Mouse (Mus musculus) cerebellum, postnatal 25 days (tissue): ENCODE measurements around the gene Csl.

Source experiments
- DNase-seq, 2 experiments: peaks; one replicate each; pipeline ENCODE4 v3.0.0; 2021; ENCODE audit warnings: mixed read lengths in 2 of 2

The Csl gene

DNA sequence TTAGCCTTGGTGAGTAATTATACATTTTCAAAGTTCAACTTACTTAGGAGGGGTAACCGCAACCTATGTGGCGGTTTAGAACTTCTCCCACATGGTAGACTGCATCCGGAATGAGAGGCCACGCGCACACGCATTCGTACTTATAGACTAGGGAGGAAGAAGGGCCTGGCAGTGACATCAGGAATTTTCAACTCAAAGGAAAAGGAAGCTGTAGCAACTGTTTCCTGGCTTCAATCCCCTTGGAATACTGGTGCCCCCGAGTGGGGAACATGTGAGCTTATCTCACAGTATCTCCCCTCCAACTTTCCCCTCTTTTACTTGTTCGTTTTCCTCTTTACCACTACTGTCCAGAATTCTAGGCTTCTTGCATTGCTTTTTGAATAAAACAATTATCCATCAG is at the start of gene Csl:
Csl (minus strand) TSS at position 101 of the 400 bp plus-strand sequence.
- no peak for DNase-seq

DNA sequence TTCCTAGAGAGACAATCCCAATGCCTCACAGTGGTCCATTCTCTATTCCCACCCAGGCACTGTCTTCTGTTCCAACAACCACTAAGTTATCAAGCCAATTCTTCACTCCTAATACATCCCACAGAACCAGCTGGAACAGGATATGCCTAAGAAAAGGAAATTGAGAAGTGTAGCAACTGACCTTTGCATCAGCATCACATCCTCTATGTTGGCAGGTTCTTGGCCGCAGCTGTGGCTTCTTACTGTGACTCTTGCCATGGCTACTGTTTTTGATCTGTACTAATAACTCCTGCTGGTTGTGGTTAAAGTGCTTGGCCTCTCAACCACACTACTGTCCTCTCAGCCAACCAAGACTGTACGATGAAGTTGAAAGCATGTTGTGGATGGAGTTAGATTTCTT is 30.0 kb upstream of the Csl start:
- no peak for DNase-seq

DNA sequence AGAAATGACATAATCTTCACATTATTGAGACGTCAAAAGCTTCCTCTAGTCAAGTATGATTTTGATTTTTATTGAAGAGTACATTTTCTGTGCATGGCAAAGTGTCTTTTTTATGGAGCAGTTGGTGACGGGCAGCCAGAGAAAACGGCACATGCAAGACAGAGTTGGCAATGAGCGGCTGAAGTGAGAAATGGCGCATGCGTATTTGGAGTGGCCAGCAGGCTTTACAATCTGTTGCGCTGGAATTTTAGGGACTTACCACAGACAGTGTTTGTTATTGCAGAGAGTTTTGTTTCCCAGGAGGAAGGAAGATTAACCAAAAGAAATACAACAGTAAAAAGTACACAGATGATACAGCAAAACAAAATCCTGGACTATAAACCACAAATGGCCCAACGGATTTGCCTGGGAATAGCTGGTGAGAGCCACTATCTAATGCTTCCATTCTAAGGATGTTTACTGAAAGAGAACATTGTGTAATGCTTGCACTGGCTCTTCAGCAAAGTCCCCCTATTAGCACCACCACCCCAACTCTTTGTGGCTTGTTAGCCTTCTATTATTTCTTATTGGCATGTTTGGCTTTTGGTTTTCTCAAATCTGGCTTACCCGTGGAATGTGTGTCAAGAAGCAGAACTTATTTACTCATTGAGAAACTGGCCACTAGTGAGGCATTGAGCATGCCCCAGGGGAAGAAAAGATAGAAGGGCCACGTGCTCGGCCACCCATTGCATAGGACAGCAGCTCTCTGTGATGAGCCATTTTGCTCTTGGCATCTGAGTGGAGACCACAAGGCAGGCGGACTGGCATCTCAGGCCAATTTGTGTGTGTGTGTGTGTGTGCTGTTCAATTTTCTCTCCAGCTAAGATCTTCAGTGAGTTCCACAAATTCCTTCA is 15.0 kb upstream of the Csl start:
- DNase-seq: no peak

DNA sequence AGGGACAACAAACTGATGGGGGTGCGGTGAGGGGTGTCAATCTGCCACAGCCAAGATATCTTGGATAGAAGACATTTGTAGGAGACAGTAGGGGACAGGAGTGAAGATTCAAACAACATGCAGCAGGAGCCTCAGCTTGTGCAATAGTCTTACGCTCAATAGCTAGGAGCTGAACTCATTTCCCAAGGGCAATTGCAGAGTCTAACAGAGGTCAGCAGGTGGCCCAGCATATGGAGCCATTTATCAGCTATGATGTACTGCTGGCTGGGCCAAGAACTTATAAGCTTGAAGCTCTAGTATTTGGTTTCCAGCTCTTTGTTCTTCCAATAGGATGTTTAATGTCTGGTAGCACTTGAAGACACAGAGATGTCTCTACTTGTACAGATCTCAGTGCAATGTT is 9.3 kb downstream of the Csl start:
- no peak for DNase-seq

GRCm38 (mm10) chr10:99748668-99749260 is 10.7 kb downstream of the Csl start:
- no peak for DNase-seq

DNA sequence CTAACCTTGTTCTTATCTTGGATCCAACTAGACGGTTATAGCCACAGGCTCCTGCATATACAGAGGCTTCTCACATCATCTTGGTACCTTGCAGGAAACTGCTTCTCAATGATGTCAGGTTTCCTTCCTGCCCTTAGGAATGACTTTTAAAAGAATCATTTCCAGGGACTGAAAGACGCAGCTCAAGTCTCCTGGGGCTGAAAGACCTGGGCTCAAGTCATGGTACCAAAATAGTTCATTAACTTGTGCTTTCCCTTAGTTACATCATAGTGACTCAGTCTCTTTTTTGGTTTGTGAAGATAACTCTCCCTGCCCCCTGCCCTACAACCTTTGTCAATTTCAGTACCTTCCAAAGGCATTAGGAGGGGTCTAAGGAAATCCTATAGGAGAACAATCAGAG is 11.4 kb downstream of the Csl start:
- DNase-seq: no peak

DNA sequence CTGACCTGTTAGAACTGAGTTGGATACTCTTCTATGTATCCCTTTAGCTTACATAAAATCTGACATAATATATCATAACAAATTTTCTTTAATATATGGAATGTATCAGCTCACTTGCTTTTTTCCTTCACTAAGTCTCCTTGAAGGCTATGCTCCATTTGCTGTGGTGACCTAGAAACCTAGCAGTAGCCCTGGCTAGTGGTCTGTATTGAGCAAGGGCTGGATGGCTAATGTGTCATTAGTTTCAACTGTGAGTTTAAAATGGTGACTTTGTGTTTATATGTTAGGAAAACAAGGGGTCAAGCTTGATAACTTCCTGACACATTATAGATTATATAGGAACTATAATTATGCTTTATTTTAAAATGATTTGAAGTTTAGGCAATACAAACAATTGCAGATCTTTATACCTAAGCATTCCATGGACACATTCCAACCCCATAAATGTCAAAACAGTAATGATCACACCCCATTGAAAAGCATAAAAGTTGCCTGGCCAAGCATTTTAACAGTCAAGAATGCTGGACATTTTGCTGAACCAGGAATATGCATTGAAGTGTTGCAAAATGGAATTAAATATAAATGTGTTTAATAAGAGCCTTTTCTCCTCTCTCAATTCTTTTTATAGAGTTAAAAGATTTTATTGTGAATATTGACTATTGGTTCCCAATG is 17.7 kb downstream of the Csl start:
- no peak for DNase-seq

- DNase-seq: no peak
These were observed 46.3 kb downstream of the Csl start for GRCm38 (mm10) chr10:99713129-99713528.

- no peak for DNase-seq
These were observed 47.9 kb downstream of the Csl start for GRCm38 (mm10) chr10:99711567-99711966.
